Mouse (Mus musculus): ENCODE measurements around the gene Zfp961. TPM values are rescaled to one million over a fixed set of nuclear protein-coding genes. Genes with fewer than 3 reads are reported as not detected.
A peak's percentile ranks its signal among the peaks of the same experiment; 100 is the strongest.

Gene Zfp961
- polyA plus RNA-seq, 1 experiment from 2014 or later = 24.5 TPM

DNA sequence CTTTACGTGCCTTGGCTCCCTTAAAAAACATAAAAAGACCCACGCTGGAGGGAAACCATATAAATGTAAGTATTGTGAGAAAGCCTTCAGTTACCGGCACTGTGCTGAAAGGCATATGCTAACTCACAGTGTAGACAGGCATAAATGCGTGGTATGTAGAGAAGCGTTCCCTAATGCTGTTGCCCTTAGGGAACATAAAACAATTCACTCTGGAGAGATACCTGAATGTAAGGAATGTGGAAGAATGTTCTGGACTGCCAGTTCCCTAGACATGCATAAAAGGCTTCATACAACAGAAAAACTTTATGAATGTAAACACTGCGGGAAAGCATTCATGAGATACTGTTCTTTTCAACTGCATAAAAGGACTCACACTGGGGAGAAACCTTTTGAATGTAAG lies 17.3 kb downstream of the Zfp961 start:
- peaks cover 14% of the 10 kb centered on the region; the same call in 1 of the 2 replicates for H3K9me3 ChIP-seq (ENCODE audit: control insufficient read depth, low read length)
- H3K4me3 ChIP-seq (ENCODE audit: low read depth, low read length) = no peak overlapping the region
- H3K9ac ChIP-seq (ENCODE audit: low read length) = no peak overlapping the region
- H3K27ac ChIP-seq (ENCODE audit: low read depth) = no peak overlapping the region
- H3K36me3 ChIP-seq (ENCODE audit: control insufficient read depth, insufficient read depth, low read length) = peaks cover 48% of the 10 kb centered on the region
- ATAC-seq (replicated peaks; ENCODE audit: low FRiP score, low TSS enrichment, low read depth) (no peak), DNase-seq (ENCODE audit: low spot score) (no peak)
- H3K4me1 ChIP-seq (replicated peaks; ENCODE audit: control insufficient read depth, insufficient read depth, low read length) = no peaks in the 10 kb centered on the region
- no peaks in the 10 kb centered on the region for H3K27me3 ChIP-seq (replicated peaks; ENCODE audit: control insufficient read depth, insufficient read depth, low read length)
- 93% methylated on average over 6 of the region's 6 CpGs for WGBS
- H3K4me2 ChIP-seq (ENCODE audit: low read length) = no peak overlapping the region

DNA sequence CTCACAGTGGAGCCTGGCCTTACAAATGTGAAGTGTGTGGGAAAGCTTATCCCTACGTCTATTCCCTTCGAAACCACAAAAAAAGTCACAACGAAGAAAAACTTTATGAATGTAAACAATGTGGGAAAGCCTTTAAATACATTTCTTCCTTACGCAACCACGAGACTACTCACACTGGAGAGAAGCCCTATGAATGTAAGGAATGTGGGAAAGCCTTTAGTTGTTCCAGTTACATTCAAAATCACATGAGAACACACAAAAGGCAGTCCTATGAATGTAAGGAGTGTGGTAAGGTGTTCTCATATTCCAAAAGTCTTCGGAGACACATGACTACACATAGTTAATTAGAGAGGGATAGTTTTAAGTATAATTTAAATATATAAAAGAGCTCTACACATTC lies 17.8 kb downstream of the Zfp961 start:
- Histone ChIP-seq H3K36me3 (ENCODE audit: control insufficient read depth, insufficient read depth, low read length) (peaks cover 48% of the 10 kb centered on the region), H3K9ac (ENCODE audit: low read length) (no peak overlapping the region), H3K27ac (ENCODE audit: low read depth) (no peak overlapping the region), H3K27me3 (replicated peaks; ENCODE audit: control insufficient read depth, insufficient read depth, low read length) (no peaks in the 10 kb centered on the region), H3K4me1 (replicated peaks; ENCODE audit: control insufficient read depth, insufficient read depth, low read length) (no peaks in the 10 kb centered on the region), H3K4me2 (ENCODE audit: low read length) (no peak overlapping the region), H3K4me3 (ENCODE audit: low read depth, low read length) (no peak overlapping the region), H3K9me3 (ENCODE audit: control insufficient read depth, low read length) (peaks cover 14% of the 10 kb centered on the region; the same call in 1 of the 2 replicates)
- ATAC-seq (replicated peaks; ENCODE audit: low FRiP score, low TSS enrichment, low read depth) (no peak), DNase-seq (ENCODE audit: low spot score) (no peak)
- 87% methylated on average over 6 of the region's 6 CpGs for WGBS

DNA sequence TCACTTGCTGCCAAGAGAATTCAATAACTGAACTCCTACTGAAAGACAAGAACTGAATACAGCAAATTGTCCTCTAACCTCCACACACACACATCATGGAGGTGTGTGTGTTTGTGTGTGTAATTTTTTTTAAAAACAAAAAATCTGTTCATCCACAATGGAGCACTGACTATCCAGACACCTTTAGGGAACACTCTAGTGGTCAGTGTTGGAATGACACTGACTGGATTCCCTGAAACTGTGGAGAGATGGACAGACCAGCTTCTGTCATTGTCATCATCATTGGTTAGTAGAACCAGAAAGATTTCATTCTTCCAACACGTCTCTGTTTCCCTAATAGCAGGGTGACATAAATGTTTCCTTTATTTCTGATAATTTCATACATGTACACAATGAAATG lies 21.1 kb downstream of the Zfp961 start:
- Histone ChIP-seq H3K36me3 (ENCODE audit: control insufficient read depth, insufficient read depth, low read length) (peaks cover 29% of the 10 kb centered on the region), H3K27me3 (replicated peaks; ENCODE audit: control insufficient read depth, insufficient read depth, low read length) (no peaks in the 10 kb centered on the region), H3K4me2 (ENCODE audit: low read length) (no peak overlapping the region), H3K27ac (ENCODE audit: low read depth) (no peak overlapping the region), H3K4me1 (replicated peaks; ENCODE audit: control insufficient read depth, insufficient read depth, low read length) (no peaks in the 10 kb centered on the region), H3K4me3 (ENCODE audit: low read depth, low read length) (no peak overlapping the region), H3K9ac (ENCODE audit: low read length) (no peak overlapping the region), H3K9me3 (ENCODE audit: control insufficient read depth, low read length) (peaks cover 4% of the 10 kb centered on the region; the same call in 1 of the 2 replicates)
- ATAC-seq (replicated peaks; ENCODE audit: low FRiP score, low TSS enrichment, low read depth) (no peak), DNase-seq (ENCODE audit: low spot score) (no peak)
- 69% methylated on average over 1 of the region's 1 CpGs for WGBS

DNA sequence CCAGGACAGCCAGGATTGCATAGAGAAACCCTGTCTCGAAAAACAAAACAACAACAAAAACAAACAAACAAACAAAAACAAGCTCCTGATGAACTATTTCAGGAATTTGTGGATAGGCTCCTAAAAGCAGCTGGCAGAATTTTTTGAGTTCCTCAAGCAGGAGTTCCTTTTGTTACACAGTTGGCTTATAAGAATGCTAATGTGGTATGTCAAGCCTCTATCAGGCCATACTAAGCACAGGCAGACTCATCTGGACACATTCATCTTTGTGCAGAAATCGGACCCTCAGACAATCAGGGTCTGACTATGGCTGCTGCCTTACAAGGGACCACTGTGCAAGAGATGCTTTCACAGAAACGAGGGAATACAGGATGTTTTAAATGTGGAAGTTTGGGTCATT lies 23.4 kb downstream of the Zfp961 start:
- Histone ChIP-seq H3K27me3 (replicated peaks; ENCODE audit: control insufficient read depth, insufficient read depth, low read length) (no peaks in the 10 kb centered on the region), H3K4me1 (replicated peaks; ENCODE audit: control insufficient read depth, insufficient read depth, low read length) (no peaks in the 10 kb centered on the region), H3K9ac (ENCODE audit: low read length) (no peak overlapping the region), H3K27ac (ENCODE audit: low read depth) (no peak overlapping the region), H3K9me3 (ENCODE audit: control insufficient read depth, low read length) (no peaks in the 10 kb centered on the region), H3K4me2 (ENCODE audit: low read length) (no peak overlapping the region), H3K36me3 (ENCODE audit: control insufficient read depth, insufficient read depth, low read length) (peaks cover 6% of the 10 kb centered on the region), H3K4me3 (ENCODE audit: low read depth, low read length) (no peak overlapping the region)
- WGBS = 81% methylated on average over 3 of the region's 3 CpGs
- no peak for DNase-seq (ENCODE audit: low spot score)
- ATAC-seq (replicated peaks; ENCODE audit: low FRiP score, low TSS enrichment, low read depth) = no peak

DNA sequence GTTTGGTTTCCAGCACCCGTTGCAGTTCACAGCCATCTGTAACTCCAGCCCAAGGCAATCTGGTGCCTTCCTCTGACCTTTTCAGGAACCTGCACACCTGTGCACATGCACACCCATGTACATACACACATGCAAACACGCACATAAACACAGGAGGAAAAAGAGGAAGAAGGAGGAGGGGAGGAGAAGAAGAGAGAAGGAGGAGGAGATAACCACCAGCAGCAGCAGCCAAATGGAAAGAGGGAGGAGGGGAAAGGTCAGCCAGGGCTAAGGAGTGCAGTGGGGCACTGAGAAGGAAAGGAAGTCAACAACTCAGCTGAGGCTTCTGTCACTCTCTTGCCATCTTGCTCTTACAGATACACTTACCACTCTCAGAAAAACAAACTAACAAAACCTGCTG lies 30.2 kb downstream of the Zfp961 start:
- WGBS = 66% methylated on average over 2 of the region's 2 CpGs
- no peak overlapping the region for H3K27ac ChIP-seq (ENCODE audit: low read depth)
- H3K36me3 ChIP-seq (ENCODE audit: control insufficient read depth, insufficient read depth, low read length) = no peaks in the 10 kb centered on the region
- H3K4me1 ChIP-seq (replicated peaks; ENCODE audit: control insufficient read depth, insufficient read depth, low read length) = no peaks in the 10 kb centered on the region
- no peak overlapping the region for H3K4me3 ChIP-seq (ENCODE audit: low read depth, low read length)
- H3K9me3 ChIP-seq (ENCODE audit: control insufficient read depth, low read length) = no peaks in the 10 kb centered on the region
- H3K4me2 ChIP-seq (ENCODE audit: low read length) = no peak overlapping the region
- no peaks in the 10 kb centered on the region for H3K27me3 ChIP-seq (replicated peaks; ENCODE audit: control insufficient read depth, insufficient read depth, low read length)
- no peak for ATAC-seq (replicated peaks; ENCODE audit: low FRiP score, low TSS enrichment, low read depth)
- DNase-seq (ENCODE audit: low spot score) = no peak
- H3K9ac ChIP-seq (ENCODE audit: low read length) = no peak overlapping the region

DNA sequence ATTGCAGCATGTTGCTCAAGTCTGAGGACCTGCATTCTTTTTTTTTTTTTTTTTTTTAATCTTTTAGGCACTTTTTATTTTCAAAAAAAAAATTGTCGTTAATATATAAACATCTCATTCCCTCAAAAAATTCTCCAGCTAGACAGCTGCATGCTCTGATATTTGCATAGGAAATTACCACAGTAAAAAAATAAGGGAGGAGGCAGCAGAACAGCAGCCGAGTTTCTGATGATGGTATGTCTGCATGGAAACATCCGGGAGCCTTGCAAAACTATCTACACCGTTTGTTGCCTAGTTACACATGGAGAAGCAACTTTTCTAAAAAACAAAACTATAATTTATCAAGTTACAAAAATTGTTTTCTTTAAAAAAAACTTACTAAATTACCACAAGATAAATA lies 30.6 kb downstream of the Zfp961 start:
- no peaks in the 10 kb centered on the region for H3K9me3 ChIP-seq (ENCODE audit: control insufficient read depth, low read length)
- H3K27ac ChIP-seq (ENCODE audit: low read depth) = no peak overlapping the region
- H3K9ac ChIP-seq (ENCODE audit: low read length) = no peak overlapping the region
- no peak overlapping the region for H3K4me3 ChIP-seq (ENCODE audit: low read depth, low read length)
- no peak overlapping the region for H3K4me2 ChIP-seq (ENCODE audit: low read length)
- no peaks in the 10 kb centered on the region for H3K27me3 ChIP-seq (replicated peaks; ENCODE audit: control insufficient read depth, insufficient read depth, low read length)
- no peaks in the 10 kb centered on the region for H3K4me1 ChIP-seq (replicated peaks; ENCODE audit: control insufficient read depth, insufficient read depth, low read length)
- no peak for ATAC-seq (replicated peaks; ENCODE audit: low FRiP score, low TSS enrichment, low read depth)
- no peak for DNase-seq (ENCODE audit: low spot score)
- 65% methylated on average over 4 of the region's 4 CpGs for WGBS
- no peaks in the 10 kb centered on the region for H3K36me3 ChIP-seq (ENCODE audit: control insufficient read depth, insufficient read depth, low read length)

DNA sequence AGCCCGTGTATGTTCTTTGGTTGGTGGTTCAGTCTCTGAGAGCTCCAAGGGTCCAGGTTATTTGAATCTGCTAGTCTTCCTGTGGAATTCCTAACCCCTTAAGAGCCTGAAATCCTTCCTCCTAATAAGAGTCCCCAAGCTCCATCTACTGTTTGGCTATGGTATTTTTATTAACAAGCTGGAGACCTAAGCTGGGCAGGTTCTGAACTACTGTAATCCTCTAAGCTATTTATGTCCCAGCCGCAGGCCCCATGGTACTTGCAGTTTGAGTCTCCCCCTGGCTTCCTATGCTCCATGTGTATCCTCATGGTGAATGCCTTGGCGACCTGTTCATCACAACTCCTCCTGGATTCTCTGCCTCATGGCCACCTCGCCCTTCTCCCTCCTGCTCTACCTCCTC lies 33.8 kb downstream of the Zfp961 start:
- WGBS = 74% methylated on average over 4 of the region's 4 CpGs
- no peak overlapping the region for H3K9ac ChIP-seq (ENCODE audit: low read length)
- DNase-seq (ENCODE audit: low spot score) (no peak), ATAC-seq (replicated peaks; ENCODE audit: low FRiP score, low TSS enrichment, low read depth) (no peak)
- no peaks in the 10 kb centered on the region for H3K36me3 ChIP-seq (ENCODE audit: control insufficient read depth, insufficient read depth, low read length)
- no peak overlapping the region for H3K27ac ChIP-seq (ENCODE audit: low read depth)
- no peaks in the 10 kb centered on the region for H3K9me3 ChIP-seq (ENCODE audit: control insufficient read depth, low read length)
- no peak overlapping the region for H3K4me3 ChIP-seq (ENCODE audit: low read depth, low read length)
- H3K4me2 ChIP-seq (ENCODE audit: low read length) = no peak overlapping the region
- no peaks in the 10 kb centered on the region for H3K27me3 ChIP-seq (replicated peaks; ENCODE audit: control insufficient read depth, insufficient read depth, low read length)
- 0 out of 2 replicates have a peak, but pooled peaks cover 3% of the 10 kb centered on the region for H3K4me1 ChIP-seq (replicated peaks; ENCODE audit: control insufficient read depth, insufficient read depth, low read length)

DNA sequence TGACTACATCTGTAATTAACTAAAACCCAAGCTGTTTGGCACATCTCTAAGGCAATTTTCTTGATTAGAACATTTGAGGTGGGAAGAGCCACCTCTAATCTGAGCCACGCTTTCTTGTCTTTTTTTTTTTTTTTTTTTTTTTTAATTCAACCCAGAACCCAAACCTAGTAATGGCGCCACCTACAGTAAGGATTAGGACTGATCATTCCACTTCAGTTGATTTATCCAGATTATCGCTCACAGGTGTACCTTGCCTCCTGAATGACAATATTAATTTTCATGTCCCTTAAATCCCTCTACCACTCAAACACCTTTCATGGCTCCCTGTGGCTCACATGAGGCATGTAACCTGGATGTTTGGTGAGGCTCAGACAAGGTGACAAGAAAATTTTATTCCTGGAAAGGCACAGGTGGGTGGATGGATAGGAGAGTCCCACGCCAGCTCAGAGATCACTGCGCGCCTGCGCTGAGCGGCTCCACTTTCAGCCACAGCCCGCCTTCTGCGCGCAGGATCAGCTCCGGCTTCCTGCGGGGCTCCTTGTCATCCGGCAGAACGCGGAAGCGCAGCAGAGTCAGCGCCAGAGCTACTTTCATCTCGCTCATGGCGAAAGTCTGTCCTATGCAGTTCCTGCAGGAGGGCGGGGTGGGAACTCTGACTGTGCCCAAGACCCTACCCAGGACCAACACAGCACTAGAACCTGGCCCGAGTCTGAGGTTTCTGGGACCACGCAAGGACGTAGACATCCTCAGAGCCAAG lies 37.5 kb downstream of the Zfp961 start:
- ATAC-seq (replicated peaks; ENCODE audit: low FRiP score, low TSS enrichment, low read depth) (peak; percentile 77), DNase-seq (ENCODE audit: low spot score) (peak; percentile 71)
- Histone ChIP-seq H3K27ac (ENCODE audit: low read depth) (no peak overlapping the region), H3K27me3 (replicated peaks; ENCODE audit: control insufficient read depth, insufficient read depth, low read length) (no peaks in the 10 kb centered on the region), H3K4me2 (ENCODE audit: low read length) (peak overlapping the region; percentile 55), H3K4me1 (replicated peaks; ENCODE audit: control insufficient read depth, insufficient read depth, low read length) (0 out of 2 replicates have a peak, but pooled peaks cover 3% of the 10 kb centered on the region), H3K4me3 (ENCODE audit: low read depth, low read length) (peak overlapping the region; percentile 32), H3K9ac (ENCODE audit: low read length) (peak overlapping the region; percentile 29), H3K36me3 (ENCODE audit: control insufficient read depth, insufficient read depth, low read length) (no peaks in the 10 kb centered on the region), H3K9me3 (ENCODE audit: control insufficient read depth, low read length) (no peaks in the 10 kb centered on the region)
- WGBS = 19% methylated on average over 24 of the region's 24 CpGs
